Mouse (Mus musculus) midbrain, embryonic 14.5 days (tissue): ENCODE measurements at regions not wholly inside any gene's neighbourhood (a gene's known extent, or its start where the extent isn't known, plus 50 kb on each side); places are given as distances from the start of the nearest gene placed in this dataset.
A peak's percentile ranks its signal among the peaks of the same experiment; 100 is the strongest.

Source experiments
- ATAC-seq: fragments of 200-750 bp; cut with Nextera tagmentation; 2 replicates; pipeline ENCODE4 v1.8.0; 2017; ENCODE audit warnings: moderate number of reproducible peaks, moderate library complexity; ENCODE audit not compliant: low FRiP score, low TSS enrichment
- DNase-seq: peaks from one replicate; pipeline ENCODE4 v3.0.0-alpha.2; 2015
- H3K27ac ChIP-seq: fragments of 300-500 bp; sonication (generic); replicated peaks from 2 replicates; pipeline ENCODE4 v1.5.1; 2014; ENCODE audit warnings: mild to moderate bottlenecking, low read depth, low read length, moderate library complexity
- H3K27me3 ChIP-seq: fragments of 300-500 bp; sonication (generic); 2 replicates; pipeline ENCODE4 v1.6.1; 2014; ENCODE audit warnings: low read length, control low read depth, mixed read lengths; ENCODE audit not compliant: control insufficient read depth, insufficient read depth
- H3K36me3 ChIP-seq: fragments of 300-500 bp; sonication (generic); 2 replicates; pipeline ENCODE4 v1.6.1; 2014; ENCODE audit warnings: low read length, control low read depth; ENCODE audit not compliant: control insufficient read depth, insufficient read depth
- H3K4me1 ChIP-seq: fragments of 300-500 bp; sonication (generic); 2 replicates; pipeline ENCODE4 v1.6.1; 2014; ENCODE audit warnings: mild to moderate bottlenecking, antibody characterized with exemption, low read length, control low read depth; ENCODE audit not compliant: control insufficient read depth, insufficient read depth
- H3K4me2 ChIP-seq: fragments of 300-500 bp; sonication (generic); 2 replicates; pipeline ENCODE4 v1.6.1; 2014; ENCODE audit warnings: mild to moderate bottlenecking, low read length, moderate library complexity
- H3K4me3 ChIP-seq: fragments of 300-500 bp; sonication (generic); replicated peaks from 2 replicates; pipeline ENCODE4 v1.5.1; 2014; ENCODE audit warnings: low read depth, low read length
- H3K9ac ChIP-seq: fragments of 300-500 bp; sonication (generic); replicated peaks from 2 replicates; pipeline ENCODE4 v1.6.1; 2014; ENCODE audit warnings: mild to moderate bottlenecking, low read length, moderate library complexity
- H3K9me3 ChIP-seq: fragments of 300-500 bp; sonication (generic); 2 replicates; pipeline ENCODE4 v1.6.1; 2016; ENCODE audit warnings: low read length, control low read depth, mixed read lengths; ENCODE audit not compliant: control insufficient read depth
- WGBS: fragments of 180-500 bp; shearing (Covaris S2); extraction: QIAGEN DNeasy Blood & Tissue Kit; methylation state at CpG from one replicate; pipeline ENCODE4 v1.1.7; 2014; 5-methylcytosine and 5-hydroxymethylcytosine counted together

- Histone ChIP-seq H3K36me3 (no peaks in the 10 kb centered on the region), H3K27ac (no peak overlapping the region), H3K27me3 (no peaks in the 10 kb centered on the region), H3K9ac (no peak overlapping the region), H3K4me1 (no peaks in the 10 kb centered on the region), H3K4me2 (no peak overlapping the region), H3K4me3 (no peak overlapping the region), H3K9me3 (no peaks in the 10 kb centered on the region)
- no peak for DNase-seq
- no peak for ATAC-seq
Measured at GRCm38 (mm10) chr3:80541382-80541781, 261.3 kb downstream of the Gria2 start.

GRCm38 (mm10) chr3:80533706-80534349 is 268.8 kb downstream of the Gria2 start:
- ATAC-seq (no peak), DNase-seq (no peak)
- Histone ChIP-seq H3K4me3 (no peak overlapping the region), H3K36me3 (no peaks in the 10 kb centered on the region), H3K9ac (no peak overlapping the region), H3K27me3 (no peaks in the 10 kb centered on the region), H3K4me2 (no peak overlapping the region), H3K4me1 (no peaks in the 10 kb centered on the region), H3K9me3 (no peaks in the 10 kb centered on the region), H3K27ac (no peak overlapping the region)
- 88% methylated on average over 4 of the region's 4 CpGs for WGBS

GRCm38 (mm10) chr3:80514026-80514425 is 288.6 kb downstream of the Gria2 start:
- Histone ChIP-seq H3K27me3 (no peaks in the 10 kb centered on the region), H3K27ac (no peak overlapping the region), H3K4me1 (no peaks in the 10 kb centered on the region), H3K4me2 (no peak overlapping the region), H3K9ac (no peak overlapping the region), H3K9me3 (no peaks in the 10 kb centered on the region), H3K4me3 (no peak overlapping the region), H3K36me3 (no peaks in the 10 kb centered on the region)
- DNase-seq (peak; percentile 35), ATAC-seq (no peak)
- 20% methylated on average over 1 of the region's 1 CpGs for WGBS

- no peaks in the 10 kb centered on the region for H3K4me1 ChIP-seq
- no peak overlapping the region for H3K9ac ChIP-seq
- no peaks in the 10 kb centered on the region for H3K9me3 ChIP-seq
- WGBS = 79% methylated on average over 1 of the region's 1 CpGs
- no peaks in the 10 kb centered on the region for H3K27me3 ChIP-seq
- no peak overlapping the region for H3K4me2 ChIP-seq
- no peak for ATAC-seq
- no peak overlapping the region for H3K4me3 ChIP-seq
- DNase-seq = no peak
- no peak overlapping the region for H3K27ac ChIP-seq
- no peaks in the 10 kb centered on the region for H3K36me3 ChIP-seq
Measured at GRCm38 (mm10) chr3:80509185-80509584, 293.4 kb downstream of the Gria2 start.

GRCm38 (mm10) chr3:80506701-80507100 is 295.9 kb downstream of the Gria2 start:
- ATAC-seq (no peak), DNase-seq (no peak)

GRCm38 (mm10) chr3:80501117-80501516 is 301.5 kb downstream of the Gria2 start:
- no peak overlapping the region for H3K4me3 ChIP-seq
- no peaks in the 10 kb centered on the region for H3K9me3 ChIP-seq
- no peaks in the 10 kb centered on the region for H3K27me3 ChIP-seq
- H3K36me3 ChIP-seq = no peaks in the 10 kb centered on the region
- H3K9ac ChIP-seq = no peak overlapping the region
- WGBS = 48% methylated on average over 1 of the region's 1 CpGs
- ATAC-seq = no peak
- no peak for DNase-seq
- H3K4me1 ChIP-seq = no peaks in the 10 kb centered on the region
- no peak overlapping the region for H3K4me2 ChIP-seq
- no peak overlapping the region for H3K27ac ChIP-seq

More at GRCm38 (mm10) chr3:80506701-80507100, 295.9 kb downstream of the Gria2 start:
- H3K36me3 ChIP-seq = no peaks in the 10 kb centered on the region
- no peaks in the 10 kb centered on the region for H3K27me3 ChIP-seq
- no peak overlapping the region for H3K9ac ChIP-seq
- no peaks in the 10 kb centered on the region for H3K4me1 ChIP-seq
- WGBS = 48% methylated on average over 1 of the region's 1 CpGs
- H3K4me3 ChIP-seq = no peak overlapping the region
- no peak overlapping the region for H3K27ac ChIP-seq
- no peaks in the 10 kb centered on the region for H3K9me3 ChIP-seq
- H3K4me2 ChIP-seq = no peak overlapping the region

GRCm38 (mm10) chr3:80496556-80496955 is 306.1 kb downstream of the Gria2 start:
- 93% methylated on average over 2 of the region's 2 CpGs for WGBS
- Histone ChIP-seq H3K27me3 (no peaks in the 10 kb centered on the region), H3K4me1 (no peaks in the 10 kb centered on the region), H3K4me2 (no peak overlapping the region), H3K36me3 (no peaks in the 10 kb centered on the region), H3K9ac (no peak overlapping the region), H3K27ac (no peak overlapping the region), H3K9me3 (no peaks in the 10 kb centered on the region), H3K4me3 (no peak overlapping the region)
- ATAC-seq (no peak), DNase-seq (no peak)

- DNase-seq (peak; percentile 26), ATAC-seq (no peak)
- Histone ChIP-seq H3K4me3 (no peak overlapping the region), H3K9me3 (no peaks in the 10 kb centered on the region), H3K27me3 (no peaks in the 10 kb centered on the region), H3K4me2 (no peak overlapping the region), H3K27ac (no peak overlapping the region), H3K4me1 (no peaks in the 10 kb centered on the region), H3K9ac (no peak overlapping the region), H3K36me3 (no peaks in the 10 kb centered on the region)
- 68% methylated on average over 3 of the region's 3 CpGs for WGBS
Measured at GRCm38 (mm10) chr3:80484168-80484833, 318.3 kb downstream of the Gria2 start.

- no peaks in the 10 kb centered on the region for H3K4me1 ChIP-seq
- no peak overlapping the region for H3K4me3 ChIP-seq
- H3K4me2 ChIP-seq = no peak overlapping the region
- H3K36me3 ChIP-seq = no peaks in the 10 kb centered on the region
- no peak overlapping the region for H3K27ac ChIP-seq
- H3K27me3 ChIP-seq = no peaks in the 10 kb centered on the region
- DNase-seq (no peak), ATAC-seq (no peak)
- no peaks in the 10 kb centered on the region for H3K9me3 ChIP-seq
- H3K9ac ChIP-seq = no peak overlapping the region
Measured at GRCm38 (mm10) chr3:80478676-80479075, 324.0 kb downstream of the Gria2 start.
